Mouse (Mus musculus) CH12.LX (cell line): ENCODE measurements around the gene Slc25a4. TPM values are rescaled to one million over a fixed set of nuclear protein-coding genes. Genes with fewer than 3 reads are reported as not detected.
A peak's percentile ranks its signal among the peaks of the same experiment; 100 is the strongest.

Source experiments
- DNase-seq: peaks from one replicate; pipeline ENCODE4 v3.0.0-alpha.2; 2013; ENCODE audit errors: extremely low read depth
- H3K27ac ChIP-seq: 2 replicates; pipeline ENCODE4 v1.5.1; 2012; ENCODE audit warnings: low read depth, mild to moderate bottlenecking, control low read depth, moderate library complexity; ENCODE audit not compliant: insufficient read depth
- H3K27me3 ChIP-seq: replicated peaks from 2 replicates; pipeline ENCODE3; 2012; ENCODE audit warnings: inconsistent platforms
- H3K36me3 ChIP-seq, 2 experiments: replicated peaks in 1 of 2; 2 replicates each; pipeline versions ENCODE3 to v1.6.1; 2012; ENCODE audit warnings: inconsistent platforms in 1 of 2, low read length in 1 of 2, mild to moderate bottlenecking in 1 of 2, mixed read lengths in 1 of 2, moderate library complexity in 1 of 2; ENCODE audit not compliant: control insufficient read depth in 1 of 2, insufficient read depth in 1 of 2
- H3K4me1 ChIP-seq, 2 experiments: 2 replicates each; pipeline ENCODE4 v1.6.1; 2012; ENCODE audit warnings: inconsistent platforms in 1 of 2, moderate library complexity in 1 of 2; ENCODE audit not compliant: insufficient read depth in 2 of 2, control insufficient read depth in 1 of 2
- H3K4me2 ChIP-seq: 2 replicates; pipeline ENCODE4 v1.6.1; 2012; ENCODE audit warnings: low read depth, mild to moderate bottlenecking, control low read depth; ENCODE audit not compliant: poor library complexity, insufficient read depth, severe bottlenecking
- H3K4me3 ChIP-seq, 3 experiments: fragments of 150-350 bp in 1 of 3; sonication (generic) in 1 of 3; replicated peaks in 1 of 3; 2 replicates each; pipeline versions ENCODE3 to v1.5.1; 2011 to 2012; ENCODE audit warnings: low read depth in 2 of 3, low read length in 2 of 3, mild to moderate bottlenecking in 2 of 3, moderate library complexity in 2 of 3, control low read depth in 1 of 3, improper control_type of control experiment in 1 of 3, inconsistent platforms in 1 of 3, mixed read lengths in 1 of 3; ENCODE audit not compliant: poor library complexity in 1 of 3
- H3K79me2 ChIP-seq: replicated peaks from 2 replicates; pipeline ENCODE4 v1.6.1; 2012; ENCODE audit warnings: mild to moderate bottlenecking, moderate library complexity; ENCODE audit not compliant: control insufficient read depth, poor library complexity, insufficient read depth, severe bottlenecking; ENCODE audit errors: extremely low read depth
- H3K9ac ChIP-seq: 2 replicates; pipeline ENCODE4 v1.6.1; 2012; ENCODE audit warnings: low read depth, mild to moderate bottlenecking, control low read depth, moderate library complexity; ENCODE audit not compliant: insufficient read depth
- H3K9me3 ChIP-seq: replicated peaks from 2 replicates; pipeline ENCODE3; 2012; ENCODE audit warnings: low read length, inconsistent platforms, mixed read lengths
- BHLHE40 ChIP-seq: IDR thresholded peaks from 2 replicates; pipeline ENCODE4 v1.6.1; 2011; ENCODE audit warnings: mild to moderate bottlenecking, low read depth, low read length, improper control_type of control experiment
- CHD1 ChIP-seq: IDR thresholded peaks from 2 replicates; pipeline ENCODE4 v1.6.1; 2012; ENCODE audit warnings: low read depth, low read length, improper control_type of control experiment, inconsistent platforms
- CHD2 ChIP-seq: IDR thresholded peaks from 2 replicates; pipeline ENCODE4 v1.6.1; 2011; ENCODE audit warnings: low read length, improper control_type of control experiment
- CTCF ChIP-seq, 2 experiments: IDR thresholded peaks in 1 of 2; conservative IDR thresholded peaks in 1 of 2; 2 replicates each; pipeline ENCODE4 v1.5.1; 2011 to 2012; ENCODE audit warnings: low read depth in 2 of 2, low read length in 2 of 2, improper control_type of control experiment in 1 of 2, inconsistent platforms in 1 of 2, mild to moderate bottlenecking in 1 of 2, moderate library complexity in 1 of 2
- E2F4 ChIP-seq: IDR thresholded peaks from 2 replicates; pipeline ENCODE4 v1.6.1; 2011; ENCODE audit warnings: low read depth, low read length, improper control_type of control experiment; ENCODE audit not compliant: insufficient replicate concordance
- ELF1 ChIP-seq: IDR thresholded peaks from 2 replicates; pipeline ENCODE4 v1.6.1; 2014; ENCODE audit warnings: low read depth, mild to moderate bottlenecking, inconsistent platforms, low read length, improper control_type of control experiment
- EP300 ChIP-seq: IDR thresholded peaks from 2 replicates; pipeline ENCODE4 v1.6.1; 2011; ENCODE audit warnings: low read length, improper control_type of control experiment
- ETS1 ChIP-seq: conservative IDR thresholded peaks from 2 replicates; pipeline ENCODE4 v1.6.1; 2012; ENCODE audit warnings: low read depth, mild to moderate bottlenecking, inconsistent platforms, low read length, improper control_type of control experiment, moderate library complexity
- GABPA ChIP-seq: IDR thresholded peaks from 2 replicates; pipeline ENCODE4 v1.6.1; 2012; ENCODE audit warnings: low read depth, low read length, improper control_type of control experiment, inconsistent platforms; ENCODE audit not compliant: insufficient replicate concordance
- HCFC1 ChIP-seq: IDR thresholded peaks from 2 replicates; pipeline ENCODE4 v1.6.1; 2012; ENCODE audit warnings: low read depth, mild to moderate bottlenecking, inconsistent platforms, low read length, improper control_type of control experiment
- IRF4 ChIP-seq: IDR thresholded peaks from 2 replicates; pipeline ENCODE4 v1.6.1; 2014; ENCODE audit warnings: low read depth, mild to moderate bottlenecking, inconsistent platforms, low read length, improper control_type of control experiment
- JUN ChIP-seq: IDR thresholded peaks from 2 replicates; pipeline ENCODE4 v1.6.1; 2011; ENCODE audit warnings: low read depth, mild to moderate bottlenecking, low read length, improper control_type of control experiment, moderate library complexity; ENCODE audit not compliant: insufficient read depth
- JUND ChIP-seq: conservative IDR thresholded peaks from 2 replicates; pipeline ENCODE4 v1.6.1; 2011; ENCODE audit warnings: low read depth, low read length, improper control_type of control experiment
- KAT2A ChIP-seq: IDR thresholded peaks from 2 replicates; pipeline ENCODE4 v1.6.1; 2012; ENCODE audit warnings: low read length, improper control_type of control experiment, inconsistent platforms; ENCODE audit not compliant: insufficient replicate concordance
- MAFK ChIP-seq: IDR thresholded peaks from 2 replicates; pipeline ENCODE4 v1.6.1; 2011; ENCODE audit warnings: low read length, improper control_type of control experiment; ENCODE audit not compliant: insufficient replicate concordance
- MAX ChIP-seq: IDR thresholded peaks from 2 replicates; pipeline ENCODE4 v1.6.1; 2011; ENCODE audit warnings: low read length, improper control_type of control experiment
- MAZ ChIP-seq: IDR thresholded peaks from 2 replicates; pipeline ENCODE4 v1.6.1; 2012; ENCODE audit warnings: low read depth, mild to moderate bottlenecking, inconsistent platforms, low read length, improper control_type of control experiment, moderate library complexity
- MEF2A ChIP-seq: IDR thresholded peaks from 2 replicates; pipeline ENCODE4 v1.6.1; 2014; ENCODE audit warnings: low read depth, mild to moderate bottlenecking, inconsistent platforms, low read length, improper control_type of control experiment, borderline replicate concordance
- MXI1 ChIP-seq: IDR thresholded peaks from 2 replicates; pipeline ENCODE4 v1.6.1; 2011; ENCODE audit warnings: mild to moderate bottlenecking, low read depth, low read length, improper control_type of control experiment
- MYC ChIP-seq: IDR thresholded peaks from 2 replicates; pipeline ENCODE4 v1.6.1; 2011; ENCODE audit warnings: low read depth, mild to moderate bottlenecking, improper control_type of control experiment, low read length
- NELFE ChIP-seq: IDR thresholded peaks from 2 replicates; pipeline ENCODE4 v1.6.1; 2011; ENCODE audit warnings: low read depth, low read length, improper control_type of control experiment
- NRF1 ChIP-seq: IDR thresholded peaks from 2 replicates; pipeline ENCODE4 v1.6.1; 2014; ENCODE audit warnings: low read depth, mild to moderate bottlenecking, inconsistent platforms, low read length, improper control_type of control experiment, moderate library complexity
- PAX5 ChIP-seq: IDR thresholded peaks from 2 replicates; pipeline ENCODE4 v1.6.1; 2012; ENCODE audit warnings: low read length, inconsistent platforms, mixed read lengths
- POLR2A ChIP-seq: IDR thresholded peaks from 2 replicates; pipeline ENCODE4 v1.6.1; 2011; ENCODE audit warnings: low read depth, mild to moderate bottlenecking, improper control_type of control experiment, low read length
- POLR2AphosphoS2 ChIP-seq: IDR thresholded peaks from 2 replicates; pipeline ENCODE4 v1.6.1; 2011; ENCODE audit warnings: low read depth, low read length, improper control_type of control experiment
- RAD21 ChIP-seq: IDR thresholded peaks from 2 replicates; pipeline ENCODE4 v1.6.1; 2011; ENCODE audit warnings: low read depth, mild to moderate bottlenecking, low read length, improper control_type of control experiment, moderate library complexity
- RCOR1 ChIP-seq: conservative IDR thresholded peaks from 2 replicates; pipeline ENCODE4 v1.6.1; 2012; ENCODE audit warnings: low read depth, mild to moderate bottlenecking, inconsistent platforms, low read length, improper control_type of control experiment
- SIN3A ChIP-seq: IDR thresholded peaks from 2 replicates; pipeline ENCODE4 v1.6.1; 2012; ENCODE audit warnings: low read length, improper control_type of control experiment, inconsistent platforms
- SMC3 ChIP-seq: IDR thresholded peaks from 2 replicates; pipeline ENCODE4 v1.6.1; 2011; ENCODE audit warnings: low read depth, low read length, improper control_type of control experiment
- TBP ChIP-seq: conservative IDR thresholded peaks from 2 replicates; pipeline ENCODE4 v1.6.1; 2011; ENCODE audit warnings: low read depth, low read length, improper control_type of control experiment
- TCF12 ChIP-seq: IDR thresholded peaks from 2 replicates; pipeline ENCODE4 v1.6.1; 2014; ENCODE audit warnings: low read depth, mild to moderate bottlenecking, inconsistent platforms, low read length, improper control_type of control experiment
- UBTF ChIP-seq: IDR thresholded peaks from 2 replicates; pipeline ENCODE4 v1.6.1; 2012; ENCODE audit warnings: low read depth, mild to moderate bottlenecking, inconsistent platforms, low read length, improper control_type of control experiment, moderate library complexity
- USF1 ChIP-seq: IDR thresholded peaks from 2 replicates; pipeline ENCODE4 v1.6.1; 2014; ENCODE audit warnings: low read depth, mild to moderate bottlenecking, inconsistent platforms, low read length, improper control_type of control experiment
- USF2 ChIP-seq: conservative IDR thresholded peaks from 2 replicates; pipeline ENCODE4 v1.6.1; 2011; ENCODE audit warnings: low read depth, low read length, improper control_type of control experiment
- ZC3H11A ChIP-seq: IDR thresholded peaks from 2 replicates; pipeline ENCODE4 v1.6.1; 2012; ENCODE audit warnings: low read depth, mild to moderate bottlenecking, inconsistent platforms, low read length, improper control_type of control experiment
- ZKSCAN1 ChIP-seq: IDR thresholded peaks from 2 replicates; pipeline ENCODE4 v1.6.1; 2012; ENCODE audit warnings: low read depth, inconsistent platforms, low read length, improper control_type of control experiment, borderline replicate concordance
- ZMIZ1 ChIP-seq: IDR thresholded peaks from 2 replicates; pipeline ENCODE4 v1.6.1; 2012; ENCODE audit warnings: low read depth, mild to moderate bottlenecking, inconsistent platforms, low read length, improper control_type of control experiment
- ZNF384 ChIP-seq: IDR thresholded peaks from 2 replicates; pipeline ENCODE4 v1.6.1; 2012; ENCODE audit warnings: low read depth, low read length, improper control_type of control experiment, inconsistent platforms
- dilution Hi-C: fragments of 300-500 bp; cut with MboI; formaldehyde crosslinking; loops from 2 replicates; pipeline ENCODE4 v1.14.3; 2020; ENCODE audit warnings: low sequenced_read_pairs; ENCODE audit not compliant: extremely low pct_unique_long_range_greater_than_20kb, extremely low pct_ligation_motif_present
- in situ Hi-C: fragments of 300-500 bp; cut with MboI; formaldehyde crosslinking; loops from 3 replicates; pipeline ENCODE4 v1.14.3; 2019; ENCODE audit warnings: low sequenced_read_pairs, low pct_ligation_motif_present, low pct_unique_long_range_greater_than_20kb, mixed read lengths
- polyA plus RNA-seq: library from polyadenylated mRNA; unstranded; fragments of >175 nt; gene quantifications from 2 replicates; pipeline ENCODE4 v1.2.1, GENCODE M21; 2012; ENCODE audit warnings: low read depth; ENCODE audit not compliant: insufficient read length
- total RNA-seq, 2 experiments: library from RNA; depleted of rRNA; stranded (reverse); fragments of 300-350 nt in 1 of 2; fragments of >200 nt in 1 of 2; gene quantifications; 2 replicates each; pipeline ENCODE4 v1.2.3; 2012 to 2014

The Slc25a4 gene
- total and polyA plus RNA-seq, 3 experiments, result 365 to 476 (median 403) TPM

- dilution Hi-C loops, result no loop called here
- no peak for TF ChIP-seq SMC3
- TF ChIP-seq ELF1, result peak; percentile 92
- TF ChIP-seq USF2, result no peak
- TF ChIP-seq BHLHE40, result peak; percentile 71
- TF ChIP-seq MYC, result peak; percentile 73; the same call in 1 of the 2 replicates
- TF ChIP-seq CHD2, result peak; percentile 89
- TF ChIP-seq MAZ, result peak; percentile 64; the same call in 1 of the 2 replicates
- TF ChIP-seq TCF12, result peak; percentile 88
- TF ChIP-seq RAD21, result no peak
- no peak for TF ChIP-seq MAFK
- peak; percentile 87 for TF ChIP-seq HCFC1
- no peak for TF ChIP-seq JUN
- no peak for TF ChIP-seq ZKSCAN1
- TF ChIP-seq RCOR1, result no peak
- TF ChIP-seq PAX5, result no peak
- TF ChIP-seq CHD1, result 0 out of 2 replicates have a peak, but pooled peaks have one; percentile 56
- peak; percentile 80; the same call in 1 of the 2 replicates for TF ChIP-seq POLR2AphosphoS2
- peak; percentile 56 for TF ChIP-seq IRF4
- peak; percentile 99 for TF ChIP-seq POLR2A
- peak; percentile 86 for TF ChIP-seq MXI1
- no peak for TF ChIP-seq USF1
- no peak for TF ChIP-seq ETS1
- TF ChIP-seq SIN3A, result peak; percentile 93
- TF ChIP-seq ZC3H11A, result no peak
- TF ChIP-seq KAT2A, result peak; percentile 73; the same call in 1 of the 2 replicates
- no peak for TF ChIP-seq EP300
- TF ChIP-seq JUND, result no peak
- TF ChIP-seq CTCF (conservative IDR thresholded peaks at IDR 0.05 in 1 of 2, IDR thresholded peaks at IDR 0.05 in 1 of 2; ENCODE audit: low read depth in 2 of 2, low read length in 2 of 2), result no peak
- peak; percentile 90 for TF ChIP-seq ZMIZ1
- no peak for TF ChIP-seq UBTF
- peak; percentile 57; the same call in 1 of the 2 replicates for TF ChIP-seq TBP
- 0 out of 2 replicates have a peak, but pooled peaks have one; percentile 44 for TF ChIP-seq E2F4
- no peak; the same call in 1 of the 2 replicates for TF ChIP-seq GABPA
- no peak; the same call in 1 of the 2 replicates for TF ChIP-seq MEF2A
- peak; percentile 96 for TF ChIP-seq NELFE
- TF ChIP-seq ZNF384, result no peak
- peak; percentile 63; the same call in 1 of the 2 replicates for TF ChIP-seq MAX
- TF ChIP-seq NRF1, result peak; percentile 100
- in situ Hi-C loops, result no loop called here
Observed at GRCm38 (mm10) chr8:46162953-46163869, 47.9 kb downstream of the Slc25a4 start.

More at GRCm38 (mm10) chr8:46162953-46163869, 47.9 kb downstream of the Slc25a4 start:
- H3K27ac ChIP-seq, result peak overlapping the region; percentile 26
- H3K27me3 ChIP-seq, result no peaks in the 10 kb centered on the region
- H3K79me2 ChIP-seq, result no peaks in the 10 kb centered on the region
- H3K9me3 ChIP-seq, result peaks cover under 1% of the 10 kb centered on the region
- peaks cover 3 to 22% of the 10 kb centered on the region in 2 experiments for H3K4me1 ChIP-seq
- peak overlapping the region; percentile 100 for H3K9ac ChIP-seq
- peaks cover 0 to 11% of the 10 kb centered on the region in 2 experiments for H3K36me3 ChIP-seq
- DNase-seq, result peak; percentile 94
- peak overlapping the region; percentile 66 to 83 (median 82) for H3K4me3 ChIP-seq
- peak overlapping the region; percentile 88 for H3K4me2 ChIP-seq
